Mouse (Mus musculus) ES-E14 (cell line): Measurements from ENCODE around the gene Pdzd2. TPM values are rescaled to one million over a fixed set of nuclear protein-coding genes. Genes with fewer than 3 reads are reported as not detected.

Experiments used
- DNase-seq: peaks from one replicate; pipeline ENCODE4 v3.0.0-alpha.2; 2013; ENCODE audit warnings: low read depth, low spot score
- H3K27ac ChIP-seq: 2 replicates; pipeline ENCODE4 v1.5.1; 2012; ENCODE audit warnings: low read depth, mild to moderate bottlenecking, low read length, moderate library complexity, mixed read lengths; ENCODE audit not compliant: poor library complexity, insufficient read depth, severe bottlenecking
- H3K36me3 ChIP-seq: 2 replicates; pipeline ENCODE4 v1.6.1; 2012; ENCODE audit warnings: mild to moderate bottlenecking, low read length, moderate library complexity, mixed read lengths; ENCODE audit not compliant: control insufficient read depth, poor library complexity, insufficient read depth, severe bottlenecking
- H3K4me1 ChIP-seq, 2 experiments: fragments of 150-350 bp in 1 of 2; sonication (generic) in 1 of 2; 2 replicates each; pipeline ENCODE4 v1.6.1; 2012; ENCODE audit warnings: low read length in 2 of 2, mild to moderate bottlenecking in 1 of 2, mixed read lengths in 1 of 2; ENCODE audit not compliant: control insufficient read depth in 2 of 2, insufficient read depth in 2 of 2, poor library complexity in 1 of 2
- H3K4me3 ChIP-seq, 2 experiments: fragments of 150-350 bp in 1 of 2; sonication (generic) in 1 of 2; 2 replicates each; pipeline ENCODE4 v1.5.1; 2012; ENCODE audit warnings: low read length in 2 of 2, low read depth in 1 of 2, mild to moderate bottlenecking in 1 of 2, mixed read lengths in 1 of 2; ENCODE audit not compliant: insufficient read depth in 1 of 2, poor library complexity in 1 of 2, severe bottlenecking in 1 of 2
- H3K9ac ChIP-seq: 2 replicates; pipeline ENCODE4 v1.6.1; 2012; ENCODE audit warnings: low read depth, mild to moderate bottlenecking, low read length, mixed read lengths; ENCODE audit not compliant: poor library complexity, insufficient read depth, severe bottlenecking
- H3K9me3 ChIP-seq: fragments of 150-350 bp; sonication (generic); 2 replicates; pipeline ENCODE4 v1.6.1; 2012; ENCODE audit warnings: low read depth, mild to moderate bottlenecking, low read length; ENCODE audit not compliant: control insufficient read depth, insufficient read depth
- CHD2 ChIP-seq: IDR thresholded peaks from 2 replicates; pipeline ENCODE4 v1.6.1; 2014; ENCODE audit warnings: mild to moderate bottlenecking, low read depth, low read length, inconsistent platforms
- HCFC1 ChIP-seq: IDR thresholded peaks from 2 replicates; pipeline ENCODE4 v1.6.1; 2012; ENCODE audit warnings: low read length, inconsistent platforms, borderline replicate concordance; ENCODE audit not compliant: insufficient read depth
- MAFK ChIP-seq: IDR thresholded peaks from 2 replicates; pipeline ENCODE4 v1.6.1; 2014; ENCODE audit warnings: mild to moderate bottlenecking, low read depth, low read length, inconsistent platforms; ENCODE audit not compliant: insufficient read depth
- ZC3H11A ChIP-seq: IDR thresholded peaks from 2 replicates; pipeline ENCODE4 v1.6.1; 2012; ENCODE audit warnings: low read depth, mild to moderate bottlenecking, inconsistent platforms, low read length, borderline replicate concordance
- ZNF384 ChIP-seq: IDR thresholded peaks from 2 replicates; pipeline ENCODE4 v1.6.1; 2012; ENCODE audit warnings: low read depth, low read length, inconsistent platforms
- in situ Hi-C, 2 experiments: fragments of 600-800 bp; cut with MboI; formaldehyde crosslinking; loops; one replicate each; pipeline ENCODE4 v1.15.1; 2025; ENCODE audit warnings: low sequenced_read_pairs in 2 of 2, inconsistent platforms in 1 of 2; ENCODE audit not compliant: unreplicated experiment in 2 of 2
- total RNA-seq: library from RNA; depleted of rRNA; stranded (reverse); fragments of 300-350 nt; gene quantifications from 2 replicates; pipeline ENCODE4 v1.2.3, GENCODE M21; 2012

Gene Pdzd2
- total RNA-seq, 1 experiment = 6.3 TPM

DNA sequence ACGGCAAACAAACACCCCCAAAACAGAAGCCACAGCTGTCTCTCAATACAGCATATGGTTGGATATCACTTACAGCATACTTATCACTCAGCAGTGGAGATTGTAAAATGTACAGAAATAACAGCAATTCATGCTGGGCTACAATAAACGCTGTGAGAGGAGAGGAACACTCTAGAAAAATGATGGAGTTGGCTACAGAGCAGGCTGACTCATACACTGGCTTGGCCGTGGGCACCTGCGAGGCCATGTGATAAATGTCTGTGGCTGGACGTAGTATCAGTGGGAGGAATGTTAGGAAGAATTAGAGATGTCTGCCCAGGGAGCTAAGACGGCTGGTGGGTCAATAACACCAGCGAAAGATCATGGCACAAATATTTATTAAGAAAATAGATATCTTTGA is 308.0 kb downstream of the Pdzd2 start:
- TF ChIP-seq ZC3H11A = no peak
- H3K9me3 ChIP-seq = no peaks in the 10 kb centered on the region
- no peaks in the 10 kb centered on the region for H3K36me3 ChIP-seq
- H3K4me1 ChIP-seq = peaks cover 5 to 8% of the 10 kb centered on the region in 2 experiments; a peak in 2 of 4 replicates
- DNase-seq = no peak
- in situ Hi-C loops = no loop called here
- no peak overlapping the region for H3K4me3 ChIP-seq
- no peak overlapping the region for H3K27ac ChIP-seq
- no peak overlapping the region for H3K9ac ChIP-seq

GRCm38 (mm10) chr15:12431188-12431587 is 308.5 kb downstream of the Pdzd2 start:
- in situ Hi-C loops = no loop called here
- Histone ChIP-seq H3K36me3 (no peaks in the 10 kb centered on the region), H3K9me3 (no peaks in the 10 kb centered on the region), H3K4me3 (no peak overlapping the region), H3K4me1 (peaks cover 5 to 7% of the 10 kb centered on the region in 2 experiments; a peak in 2 of 4 replicates), H3K27ac (no peak overlapping the region), H3K9ac (no peak overlapping the region)
- DNase-seq = no peak
- TF ChIP-seq HCFC1 = no peak
- TF ChIP-seq ZC3H11A = no peak
- no peak for TF ChIP-seq ZNF384
- TF ChIP-seq MAFK = no peak
- no peak for TF ChIP-seq CHD2

GRCm38 (mm10) chr15:12430670-12431069 is 309.1 kb downstream of the Pdzd2 start:
- H3K9me3 ChIP-seq = no peaks in the 10 kb centered on the region
- peaks cover 6 to 7% of the 10 kb centered on the region in 2 experiments; a peak in 2 of 4 replicates for H3K4me1 ChIP-seq

GRCm38 (mm10) chr15:12429572-12430431 is 309.9 kb downstream of the Pdzd2 start:
- DNase-seq = no peak
- peaks cover 5 to 11% of the 10 kb centered on the region in 2 experiments; a peak in 2 of 4 replicates for H3K4me1 ChIP-seq
- no peaks in the 10 kb centered on the region for H3K36me3 ChIP-seq
- H3K9ac ChIP-seq = no peak overlapping the region
- no peak overlapping the region for H3K27ac ChIP-seq
- no peaks in the 10 kb centered on the region for H3K9me3 ChIP-seq
- no peak overlapping the region for H3K4me3 ChIP-seq
- no peak for TF ChIP-seq ZNF384
- no peak for TF ChIP-seq MAFK
- TF ChIP-seq HCFC1 = no peak
- no peak for TF ChIP-seq CHD2
- no peak for TF ChIP-seq ZC3H11A
- in situ Hi-C loops = no loop called here

More at GRCm38 (mm10) chr15:12430670-12431069, 309.1 kb downstream of the Pdzd2 start:
- no peak for DNase-seq
- Histone ChIP-seq H3K4me3 (no peak overlapping the region), H3K36me3 (no peaks in the 10 kb centered on the region), H3K27ac (no peak overlapping the region), H3K9ac (no peak overlapping the region)
- TF ChIP-seq MAFK (no peak), HCFC1 (no peak), ZNF384 (no peak), CHD2 (no peak), ZC3H11A (no peak)
- in situ Hi-C loops = no loop called here
